20 mouse cellular contexts compared by ENCODE assay signal in genomic region chr11:8644272-8644671, GRCm38 (mm10).
"Had no signal": no experiment of that assay in that cellular context is flagged by ENCODE, and none has a peak within 500 bp of the region (broad histone marks: within the 10 kb centered on the region; RNA-seq: fewer than 3 reads in every experiment).

No protein-coding gene starts in this region.

- H3K4me2 ChIP-seq: hindbrain, embryonic 15.5 days; liver, embryonic 13.5 days; lung, embryonic 14.5 days; midbrain, embryonic 12.5 days; midbrain, embryonic 15.5 days; neural tube, embryonic 13.5 days had no signal

- H3K9ac ChIP-seq: hindbrain, embryonic 15.5 days; liver, embryonic 13.5 days; lung, embryonic 14.5 days; midbrain, embryonic 12.5 days; midbrain, embryonic 15.5 days; neural tube, embryonic 13.5 days had no signal

- H3K9me3 ChIP-seq: hindbrain, embryonic 15.5 days; liver, embryonic 13.5 days; midbrain, embryonic 12.5 days; midbrain, embryonic 15.5 days; neural tube, embryonic 13.5 days had no signal

- DNase-seq: kidney, adult 8-10 months; kidney, postnatal 14 days; kidney, postnatal 4 days; layer of hippocampus, adult 9-11 months; liver, embryonic 13.5 days; lung, embryonic 14.5 days; right cerebral cortex, adult 18-20 months; right cerebral cortex, postnatal 14 days; right cerebral cortex, postnatal 4 days; thymus, adult 2 months; thymus, postnatal 14 days; thymus, postnatal 4 days had no signal

- H3K27ac ChIP-seq: hindbrain, embryonic 15.5 days; left cerebral cortex, adult 2 months; liver, embryonic 13.5 days; macrophage; midbrain, embryonic 12.5 days; midbrain, embryonic 15.5 days; neural tube, embryonic 13.5 days; stomach, postnatal 0 days had no signal

- H3K36me3 ChIP-seq: hindbrain, embryonic 15.5 days; liver, embryonic 13.5 days; midbrain, embryonic 12.5 days; midbrain, embryonic 15.5 days; neural tube, embryonic 13.5 days had no signal

- H3K4me3 ChIP-seq: hindbrain, embryonic 15.5 days; left cerebral cortex, adult 2 months; liver, embryonic 13.5 days; midbrain, embryonic 12.5 days; midbrain, embryonic 15.5 days; neural tube, embryonic 13.5 days had no signal

- H3K4me1 ChIP-seq: midbrain, embryonic 15.5 days had no signal

- ATAC-seq: lung, postnatal 0 days; midbrain, embryonic 15.5 days had no signal

- H3K27me3 ChIP-seq: hindbrain, embryonic 15.5 days; liver, embryonic 13.5 days; midbrain, embryonic 12.5 days; midbrain, embryonic 15.5 days; neural tube, embryonic 13.5 days had no signal
